Mouse (Mus musculus) layer of hippocampus, postnatal 14 days (tissue): ENCODE data around the gene Smad5. TPM values are rescaled to one million over a fixed set of nuclear protein-coding genes. Genes with fewer than 3 reads are reported as not detected.

Experiments used
- DNase-seq, 2 experiments: peaks; one replicate each; pipeline ENCODE4 v3.0.0; 2021 to 2022; ENCODE audit warnings: low spot score in 2 of 2, mixed read lengths in 1 of 2
- total RNA-seq, 2 experiments: library from RNA; stranded (reverse); gene quantifications; 2 replicates each; pipeline ENCODE4 v1.2.3; 2021

Gene Smad5
- total RNA-seq, 2 experiments from 2014 or later, result 26.5 to 28.7 TPM

DNA sequence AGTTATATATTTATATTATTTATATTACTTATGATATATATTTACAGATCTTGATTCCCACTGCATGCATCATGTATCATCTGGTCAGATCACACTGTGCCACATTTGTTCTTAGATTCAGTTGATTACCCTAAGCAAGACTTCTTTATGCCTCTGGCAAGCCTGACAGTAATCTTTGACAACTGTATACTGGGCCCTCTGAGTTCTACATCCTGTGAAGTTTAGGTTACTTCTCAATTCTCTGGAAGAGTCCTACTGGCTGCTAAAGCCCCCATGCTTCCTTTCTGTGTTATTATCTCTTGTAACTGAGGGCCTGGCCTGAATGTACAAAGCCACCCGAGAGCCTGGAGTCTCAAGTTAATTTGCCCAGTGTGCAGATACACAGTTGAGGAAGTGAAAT lies 1.8 kb upstream of the Smad5 start:
- DNase-seq, result no peak

DNA sequence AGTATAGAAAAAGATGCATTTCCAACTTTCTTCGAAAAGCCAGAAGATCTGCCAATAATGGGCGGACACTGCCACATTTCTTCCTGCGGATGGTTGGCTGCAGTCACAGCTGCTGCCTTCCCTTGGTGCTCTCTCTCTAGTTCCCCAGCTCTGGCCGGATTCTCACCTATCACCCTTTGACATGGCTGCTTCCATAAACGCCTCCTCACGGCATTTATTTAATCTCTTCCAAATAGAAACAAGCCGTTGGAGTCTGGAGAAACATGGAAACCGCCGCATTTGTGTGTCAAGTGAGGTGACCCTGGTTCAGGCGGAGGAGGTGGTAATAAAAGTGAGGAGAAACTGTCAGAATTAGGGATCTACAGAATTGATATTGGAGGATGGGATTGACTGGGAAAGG lies 886 bp upstream of the Smad5 start:
- DNase-seq, result no peak

DNA sequence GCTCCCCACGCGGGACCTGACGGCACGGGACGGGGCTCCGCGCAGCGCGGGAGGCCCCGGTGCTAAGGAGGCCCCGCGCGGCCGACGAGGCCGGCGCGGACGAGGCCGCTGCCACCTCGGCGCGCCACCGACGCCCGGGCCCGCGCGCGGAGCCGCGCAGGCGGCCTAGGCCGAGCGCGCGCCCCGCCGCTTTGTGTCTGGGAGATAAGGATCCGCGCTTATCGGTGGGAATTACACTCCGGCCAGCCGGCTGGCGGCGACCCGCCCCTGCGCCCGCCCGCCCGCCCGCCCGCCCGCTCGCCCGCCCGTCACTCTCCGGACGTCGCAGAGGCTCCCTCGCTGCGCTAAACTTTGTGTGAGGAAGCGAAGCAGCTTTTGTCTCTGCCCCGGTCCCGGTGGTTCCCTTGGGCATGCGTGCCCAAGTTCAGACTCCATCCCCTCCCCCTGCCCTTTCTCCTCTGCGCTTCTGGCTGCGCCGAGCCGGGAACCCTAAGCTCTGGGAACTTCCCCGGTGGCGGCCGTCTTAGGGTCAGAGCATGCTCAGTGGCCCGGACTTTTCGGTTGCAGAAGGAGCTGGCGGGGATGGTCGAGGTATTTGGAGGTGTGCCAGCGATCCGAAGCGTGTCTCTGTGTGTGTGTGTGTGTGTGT lies 536 bp downstream of the Smad5 start:
- DNase-seq, result peak; percentile 56 to 65

DNA sequence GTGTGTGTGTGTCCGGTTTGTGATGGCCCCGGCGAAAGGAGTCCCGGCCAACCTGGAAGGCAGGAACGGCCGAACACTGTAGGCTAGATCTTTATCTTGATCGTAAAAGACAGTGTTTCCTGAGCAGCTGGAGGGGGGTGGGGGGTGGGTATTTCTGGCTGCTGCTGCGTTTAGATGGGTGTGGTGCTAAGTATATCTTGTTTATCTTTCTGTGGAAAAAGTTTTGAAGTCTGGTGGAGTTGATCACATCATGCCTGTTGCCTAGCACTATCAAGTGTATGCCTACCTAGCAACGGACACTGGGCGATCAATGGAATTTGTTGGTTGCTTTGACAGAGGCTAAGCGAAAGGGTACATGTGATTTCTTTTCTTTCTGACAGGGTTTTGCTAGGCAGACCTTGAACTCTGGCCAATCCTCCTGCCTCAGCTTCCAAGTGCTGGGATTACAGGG lies 1.1 kb downstream of the Smad5 start:
- no peak for DNase-seq

DNA sequence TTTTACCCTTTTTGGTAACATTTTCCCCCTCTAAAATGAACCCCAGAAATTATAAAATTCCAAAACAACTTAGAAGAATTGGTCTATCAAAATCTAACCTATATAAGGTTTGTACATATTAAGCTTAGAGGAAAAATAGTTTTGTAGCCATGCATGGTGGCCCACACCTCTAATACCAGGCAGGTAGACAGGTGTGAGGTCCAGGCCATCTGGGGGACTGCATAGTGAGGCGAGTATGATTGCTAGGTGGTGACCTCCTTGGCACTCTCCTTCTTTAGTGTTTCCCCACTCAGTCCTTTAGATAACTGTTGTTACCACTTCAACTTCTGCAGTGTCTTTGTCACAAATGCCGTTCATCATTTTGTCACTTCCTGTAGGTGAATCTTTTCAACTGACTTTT lies 1.8 kb downstream of the Smad5 start:
- no peak for DNase-seq

DNA sequence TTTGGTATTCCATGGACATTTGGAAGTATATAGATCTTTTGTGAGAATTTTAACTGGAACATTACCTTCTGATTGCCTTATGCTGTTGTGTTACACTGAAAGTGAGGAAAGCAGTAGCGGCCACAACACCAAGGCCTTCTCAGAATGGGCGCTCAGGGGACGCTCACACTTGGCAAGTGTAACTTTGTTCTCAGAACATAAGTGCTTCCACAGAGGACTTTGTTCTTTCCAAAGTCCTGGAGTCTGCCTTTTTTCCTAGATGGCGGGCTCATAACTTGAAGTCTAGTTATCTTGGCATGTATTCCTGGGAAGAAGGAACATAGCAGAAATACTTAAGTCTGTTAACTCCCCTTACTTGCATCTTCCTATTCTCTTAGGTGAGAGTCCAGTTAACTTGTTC lies 4.3 kb downstream of the Smad5 start:
- no peak for DNase-seq

DNA sequence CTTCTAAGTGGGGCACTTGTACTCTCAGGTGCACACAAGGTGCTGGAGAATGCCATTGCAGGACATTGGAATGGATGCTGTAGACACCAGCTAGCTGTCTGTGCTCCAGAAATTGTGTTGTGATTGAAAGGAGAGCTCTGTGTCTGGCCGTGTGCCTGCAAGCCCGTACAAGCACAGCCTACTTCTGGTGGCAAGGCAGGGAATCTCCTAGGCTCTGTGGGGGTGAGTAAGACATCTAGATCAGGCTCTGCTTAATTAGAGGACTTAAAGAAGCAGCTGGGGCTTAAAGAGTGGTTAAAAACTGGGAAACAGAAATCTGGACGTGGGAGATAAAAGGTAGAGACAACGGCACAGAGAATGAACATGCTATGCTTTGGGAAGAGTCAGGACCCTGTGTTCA lies 4.8 kb downstream of the Smad5 start:
- no peak for DNase-seq

DNA sequence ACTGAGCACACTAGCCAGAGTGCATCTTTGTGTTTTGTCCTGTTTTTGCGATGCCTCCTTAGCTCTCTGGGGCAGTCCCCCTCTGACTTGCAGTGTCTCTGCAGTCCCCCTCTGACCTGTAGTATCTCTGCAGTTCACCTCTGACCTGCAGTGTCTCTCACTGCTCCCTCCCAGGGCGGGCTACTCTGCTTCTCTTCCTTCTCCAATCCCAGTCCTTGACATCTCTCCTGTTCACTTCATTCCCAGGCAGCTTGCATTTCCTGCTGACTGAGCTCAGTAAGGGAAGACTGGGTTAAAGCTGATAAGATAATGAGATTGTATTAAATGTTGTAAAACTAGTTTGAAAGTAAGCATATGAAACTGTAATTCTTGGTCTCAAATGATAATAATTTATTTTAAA lies 7.8 kb downstream of the Smad5 start:
- no peak for DNase-seq

DNA sequence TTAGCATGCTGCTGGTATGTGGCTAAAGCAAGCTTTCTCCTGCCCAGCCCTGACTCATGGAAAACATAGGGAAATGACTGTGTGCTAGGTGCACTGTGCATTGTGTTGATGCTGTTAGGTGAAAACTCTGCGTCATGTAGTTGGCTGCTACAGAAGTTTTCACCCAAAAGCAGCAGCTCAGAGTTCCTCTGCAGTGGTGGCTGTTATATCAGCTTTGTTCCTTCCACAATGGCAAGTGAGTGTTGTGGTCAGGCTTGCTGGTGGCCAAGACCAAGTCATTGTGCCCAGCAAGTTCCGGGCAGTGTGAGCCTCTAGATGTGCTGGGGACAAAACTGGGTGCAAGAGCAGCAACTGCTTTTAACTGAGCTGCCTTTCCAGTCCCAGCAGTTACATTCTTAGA lies 9.4 kb downstream of the Smad5 start:
- DNase-seq, result no peak

DNA sequence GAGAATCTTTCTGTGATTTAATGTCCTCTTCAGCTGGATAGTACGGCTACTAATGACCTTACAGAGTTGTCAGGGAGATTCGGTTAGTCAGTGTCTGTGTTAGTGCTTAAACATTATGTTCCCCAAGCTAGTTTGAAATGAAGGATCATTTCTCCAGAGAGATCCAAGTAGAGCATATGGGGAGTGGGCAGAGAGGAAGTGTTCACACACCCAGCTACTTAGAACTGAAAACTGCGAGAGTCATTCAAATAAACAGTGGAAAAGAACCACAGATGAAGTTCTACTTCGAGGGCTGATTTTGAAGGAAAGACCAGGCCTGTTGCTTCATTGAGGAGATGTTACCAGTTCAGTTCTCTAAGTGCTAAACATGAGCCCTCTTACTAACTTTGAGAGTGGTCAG lies 23.7 kb downstream of the Smad5 start:
- DNase-seq, result peak in 1 of 2 experiments; percentile 37

DNA sequence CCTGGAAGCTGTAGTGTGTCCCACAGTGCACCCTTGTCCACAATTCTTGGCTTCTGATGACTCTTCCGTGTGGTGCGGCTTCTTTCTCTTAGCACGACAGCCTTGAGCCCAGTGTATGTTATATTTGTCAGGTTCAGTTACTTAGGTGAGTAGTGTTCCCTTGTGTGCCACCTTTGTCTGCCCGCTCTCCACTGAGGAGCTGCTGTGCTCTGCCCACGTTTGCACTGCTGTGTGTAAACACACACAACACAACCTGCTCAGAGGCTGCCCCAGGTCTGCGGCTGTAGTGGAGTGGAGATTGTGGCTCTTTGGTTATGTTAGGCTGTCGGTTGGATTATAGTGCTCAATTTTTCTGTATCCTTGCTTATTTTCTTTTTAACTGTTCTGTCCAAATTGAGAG lies 26.2 kb downstream of the Smad5 start:
- no peak for DNase-seq

DNA sequence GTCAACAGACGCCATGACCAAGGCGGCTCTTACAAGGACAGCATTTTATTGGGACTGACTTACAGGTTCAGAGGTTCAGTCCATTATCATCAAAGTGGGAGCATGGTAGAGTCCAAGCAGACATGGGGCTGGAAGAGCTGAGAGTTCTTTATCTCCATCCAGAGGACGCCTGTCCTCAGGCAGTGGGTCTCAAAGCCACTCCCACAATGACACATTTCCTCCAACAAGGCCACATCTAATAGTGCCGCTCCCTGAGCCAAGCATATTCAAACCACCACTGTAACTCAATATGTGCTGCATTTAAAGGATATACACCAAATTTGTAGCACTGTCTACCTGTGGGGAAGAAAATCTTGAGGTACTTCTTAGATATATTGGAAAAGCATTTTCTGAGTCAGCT lies 31.8 kb downstream of the Smad5 start:
- no peak for DNase-seq

DNA sequence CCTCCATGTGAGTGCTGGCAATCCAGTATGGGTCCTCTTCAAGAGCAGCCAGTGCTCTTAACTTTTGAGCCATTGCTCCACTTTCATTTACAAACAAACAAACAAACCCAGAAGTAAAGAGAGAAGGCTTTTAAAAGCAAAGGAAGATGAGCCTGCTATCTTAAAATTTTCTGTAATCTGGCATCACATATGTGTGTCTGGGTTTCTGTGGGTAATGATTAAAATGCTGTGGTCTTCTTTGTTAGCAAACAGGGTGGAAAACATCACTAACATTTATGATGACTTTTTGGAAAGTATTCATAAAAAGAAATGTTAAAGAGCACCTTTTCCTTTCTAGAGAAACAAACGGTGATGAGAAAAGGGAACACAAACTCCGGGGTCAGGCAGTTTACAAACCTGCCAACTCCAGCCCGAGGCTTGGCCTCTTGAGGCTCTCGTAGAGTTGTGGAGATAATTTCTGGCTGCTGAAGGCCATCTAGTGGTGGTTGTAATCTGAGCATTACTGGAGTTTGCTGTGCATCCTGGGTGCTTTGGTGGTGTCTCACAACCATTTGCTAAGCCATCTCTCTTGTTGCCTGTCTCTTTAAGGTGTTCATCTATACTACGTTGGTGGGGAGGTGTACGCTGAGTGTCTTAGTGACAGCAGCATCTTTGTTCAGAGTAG lies 32.5 kb downstream of the Smad5 start:
- DNase-seq, result peak in 1 of 2 experiments; percentile 64

DNA sequence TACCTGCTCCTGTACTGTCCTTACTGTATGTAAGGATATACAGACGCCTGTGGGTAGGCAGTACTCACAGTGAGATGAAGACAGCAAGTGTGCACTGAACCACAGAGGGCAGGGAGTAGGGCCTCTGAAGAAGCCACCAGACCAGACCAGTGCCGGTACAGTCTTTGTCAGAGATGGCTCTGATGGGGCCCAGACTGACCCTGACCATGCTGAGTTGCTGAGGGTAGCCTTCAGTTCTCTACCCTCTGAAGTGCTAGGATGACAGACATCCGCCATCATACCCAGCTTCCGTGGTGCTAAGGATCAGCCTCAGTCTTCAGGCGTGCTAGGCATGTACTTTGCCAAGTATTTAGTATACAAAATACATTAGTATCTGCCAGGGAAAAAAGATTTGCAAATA lies 36.7 kb downstream of the Smad5 start:
- DNase-seq, result no peak

DNA sequence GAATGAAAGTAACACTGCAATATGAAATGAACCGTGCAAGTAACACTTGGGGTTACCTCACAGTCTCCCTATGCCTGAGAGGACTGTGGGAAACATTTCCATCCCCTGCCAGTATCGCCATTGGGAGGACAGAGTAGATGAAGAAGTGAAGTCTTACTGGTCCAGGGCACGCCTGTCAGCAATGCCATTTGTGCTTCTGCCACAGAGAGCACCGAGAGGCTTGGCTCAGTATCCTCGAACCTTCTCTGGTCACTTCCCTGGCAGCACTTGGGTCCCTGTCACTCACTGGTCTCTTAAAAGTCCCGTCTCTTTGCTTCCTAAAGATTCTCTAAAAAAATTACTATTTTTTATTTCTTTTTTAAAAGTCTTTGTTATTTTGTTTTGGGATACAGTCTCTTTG lies 37.7 kb downstream of the Smad5 start:
- no peak for DNase-seq

DNA sequence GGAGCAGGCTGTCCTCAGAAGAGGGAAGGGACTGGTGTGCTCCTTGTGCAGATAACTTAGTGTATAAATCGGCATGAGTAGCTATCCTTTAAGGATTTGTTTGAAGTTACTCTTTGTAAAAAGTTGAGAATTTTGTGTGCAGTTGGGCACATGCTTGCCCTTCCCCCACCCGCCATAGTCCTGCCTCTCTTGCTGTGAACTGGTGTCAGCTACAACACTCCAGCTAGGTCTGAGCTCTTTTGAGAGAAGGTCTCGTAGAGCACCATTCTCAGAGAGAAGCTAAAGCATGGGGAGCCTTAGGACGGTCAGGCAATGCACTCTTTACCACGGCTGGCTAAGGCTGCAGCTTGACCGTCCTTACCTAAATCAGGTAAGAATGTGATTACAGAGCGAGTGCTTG lies 38.9 kb downstream of the Smad5 start:
- no peak for DNase-seq

DNA sequence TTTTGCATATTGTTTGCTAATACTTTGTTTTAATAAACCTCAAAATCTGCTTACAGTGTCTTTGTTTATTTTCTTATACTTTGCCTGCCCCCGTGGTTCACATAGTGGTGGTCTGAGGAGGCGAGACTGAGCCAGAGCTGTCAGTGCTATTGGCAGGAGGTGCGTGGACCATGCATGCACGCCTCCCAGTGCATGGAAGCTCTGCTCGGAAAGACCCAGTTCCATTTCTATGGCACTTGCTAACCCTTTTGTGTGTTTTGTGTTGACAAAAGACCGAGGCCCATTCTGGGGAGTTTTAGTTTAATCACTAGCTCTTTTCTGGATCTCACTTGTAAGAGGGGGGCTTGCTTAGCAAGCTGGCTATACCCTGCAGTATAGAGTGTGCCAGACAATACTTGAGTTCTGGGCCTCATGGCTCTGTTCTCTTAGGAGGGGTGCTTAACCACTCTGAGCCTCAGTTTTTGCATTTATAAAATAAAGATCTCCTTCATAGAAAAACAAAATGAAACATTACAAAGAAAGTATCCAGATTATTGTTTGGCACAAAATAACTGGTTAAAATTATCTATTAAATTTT lies 39.6 kb downstream of the Smad5 start:
- DNase-seq, result no peak

DNA sequence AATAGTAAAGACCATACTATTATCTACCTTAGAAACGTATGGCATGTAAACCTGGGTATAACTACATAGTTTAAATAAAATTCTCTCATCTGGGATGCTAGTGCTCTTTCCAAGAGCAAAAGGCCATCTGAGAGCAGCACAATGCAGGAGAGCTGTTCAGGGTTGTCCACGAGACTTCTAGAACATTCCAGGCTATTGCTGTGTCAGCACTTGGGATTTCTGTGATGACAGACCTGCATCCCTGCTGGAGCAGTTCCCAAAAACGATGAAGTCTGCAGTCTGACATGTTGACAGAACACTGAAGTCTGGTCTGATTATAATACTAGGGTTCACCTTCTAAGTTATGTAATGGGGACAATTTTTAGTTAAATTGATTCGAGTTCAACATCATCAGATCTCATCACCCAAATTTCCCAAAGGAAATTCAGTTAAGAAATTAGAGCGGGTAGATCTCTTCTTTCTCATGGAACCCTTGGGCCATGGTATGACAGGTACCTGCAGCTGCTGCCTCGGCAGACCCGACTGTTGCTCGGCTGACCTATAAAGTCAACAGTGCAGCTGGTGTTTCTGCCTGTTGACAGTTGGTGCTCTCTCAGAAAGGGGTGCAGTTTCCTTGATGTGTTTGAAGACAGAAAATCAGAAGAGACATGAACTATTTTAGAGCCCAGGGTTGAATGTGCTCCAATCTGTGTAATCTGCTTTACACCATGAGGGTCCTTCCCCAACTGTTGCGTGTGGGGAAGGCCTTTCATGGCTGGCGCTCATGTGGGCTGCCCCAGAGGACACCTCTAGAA lies 44.1 kb downstream of the Smad5 start:
- DNase-seq, result no peak

DNA sequence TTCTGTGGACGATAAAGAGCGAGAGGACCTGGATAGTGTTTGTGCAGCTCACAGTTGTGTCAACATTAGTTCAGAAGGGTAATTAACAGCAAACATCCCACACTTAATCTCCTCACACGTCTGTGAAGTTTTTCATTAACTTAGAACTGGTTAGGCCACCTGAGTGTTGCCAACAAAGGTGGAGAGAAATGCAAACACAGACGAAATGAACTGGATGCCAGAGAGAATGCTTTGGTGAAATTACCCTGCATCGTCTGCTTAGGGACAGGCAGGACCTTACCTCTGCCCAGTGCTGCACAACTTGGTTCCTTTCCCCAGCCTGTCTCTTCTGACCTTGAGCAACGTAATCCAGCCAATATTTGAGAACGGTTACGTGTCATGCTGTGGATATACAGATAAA lies 44.7 kb downstream of the Smad5 start:
- no peak for DNase-seq

DNA sequence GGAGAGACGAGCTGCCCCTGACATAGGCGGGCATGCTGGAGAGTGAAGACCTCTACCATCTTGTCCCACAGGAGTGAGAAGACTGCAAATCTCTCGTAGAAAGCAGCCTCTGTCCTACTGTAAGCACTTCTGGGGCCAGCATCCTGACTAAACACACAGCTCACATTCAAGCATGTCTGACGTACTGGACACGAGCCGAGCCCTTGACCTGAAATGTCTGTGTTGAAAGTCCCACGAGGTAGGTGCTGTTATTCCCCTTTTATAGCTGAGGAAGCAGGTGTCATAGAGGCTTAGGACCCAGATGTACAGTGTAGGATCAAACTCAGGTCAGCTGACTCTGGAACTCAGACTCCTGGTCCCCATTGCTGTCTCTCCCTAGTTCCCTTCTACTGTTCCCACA lies 46.6 kb downstream of the Smad5 start:
- no peak for DNase-seq

DNA sequence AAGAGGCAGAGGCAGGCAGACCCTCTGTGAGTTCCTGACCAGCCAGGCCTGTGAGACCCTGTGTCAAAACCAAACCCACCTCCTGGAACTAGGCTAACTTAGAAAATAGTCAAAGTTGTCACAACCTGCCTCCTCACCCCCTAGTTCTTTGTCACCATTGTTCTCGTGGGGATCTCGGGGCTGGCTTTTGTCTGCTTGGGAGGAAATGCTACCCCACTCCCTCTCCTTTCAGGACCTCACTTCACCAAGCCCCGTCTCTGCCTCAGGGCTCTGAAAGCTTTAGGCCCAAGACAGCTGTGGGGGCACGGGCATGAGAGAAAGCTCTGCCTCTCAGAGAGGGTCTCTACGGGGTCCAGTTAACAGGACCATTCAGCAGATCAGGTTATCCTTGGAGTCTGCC lies 49.0 kb downstream of the Smad5 start:
- DNase-seq, result no peak
